Mouse (Mus musculus) adrenal gland, postnatal 36 days (tissue): ENCODE results near the gene Cryzl1. TPM values are rescaled to one million over a fixed set of nuclear protein-coding genes. Genes with fewer than 3 reads are reported as not detected.

Source experiments
- DNase-seq, 2 experiments: peaks; one replicate each; pipeline ENCODE4 v3.0.0; 2021; ENCODE audit warnings: mixed read lengths in 1 of 2
- long read RNA-seq, 2 experiments: library from polyadenylated mRNA; stranded (forward); transcript quantifications; one replicate each; pipeline ENCODE4 v2.0.0; 2021; ENCODE audit warnings: borderline sequencing depth in 2 of 2
- total RNA-seq, 2 experiments: library from RNA; stranded (reverse); gene quantifications; 2 replicates each; pipeline ENCODE4 v1.2.3; 2021

The Cryzl1 gene
- 10 to 100 TPM; 47.5 to 57.9 TPM for total RNA-seq
- long read RNA-seq, experiment 1, transcript Cryzl1-202 (10 exons, 1,154 nt), result minor isoform, 5 of 108 reads
- long read RNA-seq, experiment 1, transcript Cryzl1-201 (13 exons, 1,965 nt), result major isoform, 70 of 108 reads
- long read RNA-seq, experiment 1, partial matches to known transcripts, result 17 of 108 reads
- long read RNA-seq, experiment 1, other reads (novel, unspliced or antisense), result 16 of 108 reads
- long read RNA-seq, experiment 2, transcript Cryzl1-201 (13 exons, 1,965 nt), result major isoform, 14 of 26 reads
- long read RNA-seq, experiment 2, partial matches to known transcripts, result 8 of 26 reads
- long read RNA-seq, experiment 2, other reads (novel, unspliced or antisense), result 3 of 26 reads

DNA sequence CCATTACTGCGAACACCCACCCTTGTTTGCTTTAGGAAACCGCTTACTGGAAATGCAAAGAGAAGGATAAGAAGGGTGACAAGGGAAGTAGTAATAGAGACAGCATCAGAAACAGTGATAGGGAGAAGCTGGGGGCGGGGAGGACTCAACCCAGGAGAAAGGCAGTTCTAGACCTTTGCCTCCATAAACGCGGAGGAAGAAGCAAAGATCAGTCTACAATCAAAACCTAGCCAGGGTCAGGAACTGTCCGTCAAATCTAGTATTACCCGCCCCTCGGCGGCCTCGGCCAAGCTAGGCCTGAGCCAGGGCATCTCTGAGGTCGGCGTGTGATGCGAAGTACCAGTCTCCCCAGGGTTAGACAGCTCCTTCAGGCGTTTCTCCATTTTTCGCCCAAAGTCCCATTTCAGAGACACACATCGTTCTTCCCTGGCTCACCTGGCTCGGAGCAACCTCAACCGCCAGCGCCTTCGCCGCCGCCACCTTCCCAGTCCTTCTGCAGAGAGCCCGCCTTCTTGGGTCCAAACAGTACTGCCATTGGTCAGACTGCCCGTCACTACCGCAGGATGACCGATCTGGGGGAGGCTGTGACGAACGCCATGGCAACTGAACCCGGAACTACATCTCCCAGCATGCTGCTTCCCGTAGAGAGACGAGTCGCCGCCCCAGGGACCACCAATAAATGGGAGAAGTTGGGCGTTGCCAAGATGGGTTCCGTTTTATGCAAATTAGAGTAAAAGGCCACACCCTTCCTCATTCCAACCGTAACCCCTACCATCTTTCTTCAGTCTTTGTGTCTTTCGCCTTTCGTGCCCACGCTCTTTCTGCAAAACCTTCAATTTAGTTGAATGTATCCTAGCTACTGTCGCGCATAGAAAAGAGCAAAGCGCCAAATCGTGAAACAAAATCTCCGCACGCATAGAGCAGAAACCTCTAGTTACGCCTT lies at the start of gene Cryzl1:
Gene Cryzl1, minus strand, starts transcription at position 853 of the 943 bp plus-strand sequence.
- peak; percentile 97 to 98 for DNase-seq

DNA sequence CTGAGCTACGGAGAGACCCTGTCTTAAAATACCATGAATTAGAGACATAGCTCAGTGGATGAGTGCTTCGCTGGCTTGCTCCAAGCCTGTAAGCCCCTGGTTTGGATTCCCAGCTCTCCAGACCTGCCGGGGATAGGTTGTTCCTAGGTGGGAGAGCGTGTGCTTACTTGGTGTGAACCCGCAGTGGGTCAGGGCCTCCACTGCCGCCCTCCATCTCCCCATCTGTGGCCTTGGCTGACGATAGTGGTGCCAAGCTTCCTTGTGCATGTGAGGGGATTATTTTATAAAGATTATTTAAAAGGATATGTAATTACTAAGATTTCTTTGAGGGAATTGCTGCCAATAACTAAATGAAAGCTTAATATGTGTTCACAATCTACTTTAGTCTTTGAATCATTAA lies 43.8 kb upstream of the Cryzl1 start:
- DNase-seq, result no peak

DNA sequence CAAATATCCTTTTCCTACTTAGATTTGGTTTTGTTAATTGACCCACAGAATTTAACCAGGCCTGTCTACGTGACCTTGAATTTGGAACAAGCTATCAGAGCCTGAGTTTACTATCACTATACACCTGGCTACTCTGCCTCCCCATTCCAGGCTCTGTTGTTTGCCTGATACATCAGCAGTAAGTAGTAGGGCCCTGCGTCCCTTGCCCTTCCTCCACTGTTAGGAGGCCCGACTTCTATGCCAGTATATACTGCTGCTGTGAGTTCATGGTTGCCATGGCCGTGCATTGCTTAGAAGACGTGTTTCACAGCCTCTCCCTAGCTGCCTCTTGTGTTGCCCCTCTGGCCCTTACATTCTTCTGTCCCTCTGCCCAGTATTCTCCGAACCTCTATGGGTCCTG lies 42.6 kb upstream of the Cryzl1 start:
- no peak for DNase-seq

DNA sequence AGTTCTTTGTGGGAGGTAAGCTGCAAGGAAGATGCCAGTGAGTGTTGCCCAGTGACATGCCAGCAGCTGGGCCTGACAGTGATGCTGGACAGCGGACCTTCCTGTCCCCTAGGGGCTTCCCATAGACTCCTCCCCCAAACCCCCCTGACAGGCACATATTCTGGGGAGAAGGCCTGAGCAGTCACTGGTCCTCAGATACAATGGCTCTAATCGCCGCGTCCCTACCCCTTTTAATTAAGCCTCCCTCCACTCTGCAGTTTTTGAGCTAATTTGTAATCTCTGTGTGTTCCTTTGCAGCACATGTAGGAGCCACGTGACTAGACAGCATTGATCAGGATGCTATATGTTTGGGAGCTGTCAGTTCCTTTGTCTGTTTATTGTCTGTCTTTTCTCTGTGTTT lies 41.9 kb upstream of the Cryzl1 start:
- no peak for DNase-seq

DNA sequence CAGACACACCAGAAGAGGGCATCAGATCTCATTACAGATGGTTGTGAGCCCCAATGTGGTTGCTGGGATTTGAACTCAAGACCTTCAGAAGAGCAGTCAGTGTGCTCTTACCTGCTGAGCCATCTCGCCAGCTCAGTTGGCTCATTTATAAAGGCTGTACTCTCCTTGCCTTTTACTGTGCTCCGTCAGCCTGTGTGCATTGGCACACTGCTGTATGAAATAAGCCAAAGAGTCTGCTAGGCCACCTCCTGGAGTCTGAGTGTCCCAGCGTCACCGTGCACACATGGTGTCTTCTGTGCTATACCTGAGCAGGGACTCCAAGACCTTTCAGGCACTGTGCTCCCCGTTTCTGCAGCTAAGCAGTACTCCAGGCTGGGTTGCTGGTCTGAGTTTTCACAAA lies 41.1 kb upstream of the Cryzl1 start:
- no peak for DNase-seq

DNA sequence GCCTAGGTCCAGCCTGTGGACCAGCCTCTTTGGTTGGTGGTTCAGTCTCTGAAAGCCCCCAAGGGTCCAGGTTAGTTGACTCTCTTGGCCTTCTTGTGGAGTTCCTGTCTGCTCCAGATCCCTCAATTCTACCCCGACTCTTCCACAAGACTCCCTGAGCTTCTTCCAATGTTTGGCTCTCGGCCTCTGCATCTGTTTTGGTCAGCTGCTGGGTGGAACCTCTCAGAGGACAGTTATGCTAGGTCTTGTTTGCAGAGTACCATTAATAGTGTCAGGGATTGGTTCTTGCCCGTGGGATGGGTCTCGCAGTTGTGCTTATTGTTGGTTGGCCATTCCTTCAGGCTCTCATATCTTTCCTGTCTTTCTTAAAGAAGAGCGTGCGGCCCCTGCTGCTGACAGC lies 39.8 kb upstream of the Cryzl1 start:
- no peak for DNase-seq

DNA sequence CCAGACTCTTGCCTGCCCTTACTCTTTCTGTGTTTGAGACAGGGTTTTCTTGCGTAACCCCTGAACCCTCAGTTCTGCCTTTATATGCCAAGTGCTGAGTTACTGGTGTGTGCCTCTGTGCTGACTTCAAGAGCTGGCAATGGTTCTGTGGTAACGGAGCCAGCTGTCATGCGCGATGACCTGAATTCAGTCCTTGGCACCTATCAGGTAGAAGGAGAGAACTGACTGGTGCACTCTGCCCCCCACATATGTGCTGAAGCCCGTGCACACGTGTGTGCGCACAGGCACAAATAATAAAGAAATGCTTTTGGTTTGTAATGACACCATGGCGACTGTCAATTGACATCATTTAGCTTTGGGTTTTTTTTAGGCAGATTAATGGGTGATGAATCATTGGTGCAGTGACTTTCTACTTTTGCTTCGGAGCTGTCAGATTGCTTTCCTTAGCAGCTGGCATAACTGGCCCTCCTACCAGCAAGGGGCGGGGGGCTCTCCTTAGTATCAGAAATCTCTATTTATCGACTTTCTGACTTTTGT lies 38.5 kb upstream of the Cryzl1 start:
- DNase-seq, result peak; percentile 76 to 77

DNA sequence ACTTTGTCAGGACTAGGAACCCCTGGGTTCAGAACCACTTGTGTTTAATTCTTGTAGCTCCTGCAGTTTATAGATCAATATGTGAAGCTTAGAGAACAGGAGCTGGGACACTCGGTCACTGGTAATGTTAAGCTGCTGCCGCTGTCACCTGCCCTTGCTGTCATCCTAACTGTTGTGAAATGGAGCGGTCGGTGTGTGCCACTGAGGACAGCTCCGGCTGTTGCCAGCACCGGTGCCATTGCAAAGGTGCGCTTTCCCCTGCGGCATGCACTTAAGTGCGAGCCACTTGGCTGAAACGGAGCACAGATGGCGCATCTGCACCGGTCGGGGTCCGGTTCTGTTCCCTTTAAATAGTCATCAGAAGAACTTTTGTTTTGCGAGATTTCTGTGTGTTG lies 37.0 kb upstream of the Cryzl1 start:
- DNase-seq, result no peak

DNA sequence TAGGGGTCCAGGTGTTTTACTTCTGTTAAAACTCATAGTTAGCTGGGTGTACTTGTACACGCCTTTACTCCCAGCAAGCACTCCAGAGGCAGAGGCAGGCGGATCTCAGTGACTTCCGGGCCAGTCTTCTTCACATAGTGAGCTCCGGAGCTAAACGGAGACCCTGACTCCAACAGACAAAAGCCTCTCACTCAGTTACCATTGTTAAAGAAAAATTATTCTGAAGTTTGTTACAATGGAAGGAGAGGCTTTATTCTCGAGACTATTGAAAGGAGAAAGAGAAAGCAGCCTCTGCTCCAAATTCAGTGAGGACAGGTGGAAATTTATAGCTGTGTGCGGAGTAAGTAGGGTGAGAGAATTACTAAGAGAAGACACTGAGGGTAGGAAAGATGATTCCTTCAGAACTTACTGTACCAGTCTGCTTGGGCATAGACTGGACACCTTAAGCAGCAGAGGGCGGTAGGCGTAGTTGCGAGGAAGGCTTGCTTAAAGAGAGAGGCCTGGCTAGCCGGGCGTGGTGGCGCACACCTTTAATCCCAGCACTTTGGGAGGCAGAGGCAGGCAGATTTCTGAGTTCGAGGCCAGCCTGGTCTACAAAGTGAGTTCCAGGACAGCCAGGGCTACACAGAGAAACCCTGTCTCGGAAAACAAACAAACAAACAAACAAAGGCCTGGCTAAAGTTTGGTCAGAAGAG lies 36.5 kb upstream of the Cryzl1 start:
- no peak for DNase-seq

DNA sequence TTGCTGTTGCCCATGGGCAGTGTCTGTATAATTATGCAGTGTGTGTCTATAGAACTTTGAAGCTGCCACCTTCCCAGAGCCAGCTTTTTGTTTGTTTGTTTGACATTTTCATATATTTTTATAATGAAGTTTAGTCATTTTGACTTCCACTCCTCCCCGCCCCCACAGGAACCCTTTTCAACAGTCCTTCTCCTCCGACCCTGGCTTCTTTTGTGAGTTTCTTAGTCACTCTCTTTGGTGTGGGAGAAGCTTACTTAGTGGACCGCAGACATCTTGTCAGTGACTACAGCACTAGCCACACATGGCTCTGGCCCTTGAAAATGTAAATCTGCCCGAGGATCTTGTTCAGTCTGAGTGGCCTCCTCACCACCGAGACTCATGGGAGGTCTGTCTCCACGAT lies 35.6 kb upstream of the Cryzl1 start:
- DNase-seq, result peak; percentile 35 to 48

DNA sequence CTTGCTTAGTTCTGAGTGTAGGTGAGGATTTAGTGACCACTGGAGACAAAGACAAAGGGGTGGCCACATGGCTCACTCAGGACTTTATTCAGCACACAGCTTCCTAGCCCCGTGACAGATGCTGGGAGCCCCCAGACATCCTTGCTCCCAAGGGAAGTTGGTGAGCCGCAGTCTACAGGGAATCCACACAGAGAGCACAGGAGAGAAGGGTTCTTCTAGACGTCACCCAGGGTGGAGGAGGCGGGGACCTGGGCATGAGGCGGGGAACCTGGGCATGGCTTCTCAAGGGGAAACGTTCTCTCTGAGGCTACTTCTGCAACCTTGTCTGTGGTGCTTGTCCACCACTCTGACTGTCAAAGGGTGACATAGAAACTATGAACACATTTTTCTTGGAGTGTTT lies 35.2 kb upstream of the Cryzl1 start:
- peak in 1 of 2 experiments; percentile 29 for DNase-seq

DNA sequence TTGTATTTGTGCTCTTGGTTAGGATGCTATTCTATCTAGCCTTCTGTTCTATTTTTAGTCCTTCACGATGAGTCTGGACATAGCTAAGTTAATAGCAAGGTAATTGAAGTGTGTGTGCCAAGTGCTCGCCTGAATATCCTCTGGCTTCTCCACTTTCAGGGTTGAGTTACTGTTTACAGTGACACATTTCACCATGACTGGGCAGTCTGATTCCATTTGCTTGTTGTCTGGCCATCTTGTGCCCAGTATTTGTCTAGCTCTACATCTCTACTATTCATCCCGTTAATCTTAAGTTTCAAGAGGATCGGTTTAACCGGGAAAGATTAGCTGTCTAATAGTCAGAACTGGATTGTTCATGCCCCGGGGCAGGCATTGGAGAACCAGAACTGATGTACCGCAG lies 33.7 kb upstream of the Cryzl1 start:
- no peak for DNase-seq

DNA sequence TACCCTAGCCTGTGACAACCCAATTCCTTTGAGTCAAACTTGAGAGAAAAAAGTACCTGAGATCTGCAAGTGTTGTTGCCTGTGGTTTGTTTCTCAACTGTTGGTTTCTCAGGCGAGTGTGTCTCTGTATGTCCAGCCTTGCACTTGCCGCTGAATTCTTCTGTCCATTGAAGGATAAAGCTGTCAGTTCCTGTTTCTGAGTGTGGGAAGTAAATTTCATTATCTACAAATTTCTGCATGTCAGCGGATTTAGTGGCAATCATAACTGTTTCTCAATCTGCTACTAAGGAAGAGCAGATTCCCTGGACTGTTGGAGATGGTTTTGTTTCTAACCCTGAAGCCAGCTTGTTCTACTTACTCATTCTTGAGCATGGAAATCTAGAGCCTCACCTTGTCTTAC lies 33.0 kb upstream of the Cryzl1 start:
- no peak for DNase-seq

DNA sequence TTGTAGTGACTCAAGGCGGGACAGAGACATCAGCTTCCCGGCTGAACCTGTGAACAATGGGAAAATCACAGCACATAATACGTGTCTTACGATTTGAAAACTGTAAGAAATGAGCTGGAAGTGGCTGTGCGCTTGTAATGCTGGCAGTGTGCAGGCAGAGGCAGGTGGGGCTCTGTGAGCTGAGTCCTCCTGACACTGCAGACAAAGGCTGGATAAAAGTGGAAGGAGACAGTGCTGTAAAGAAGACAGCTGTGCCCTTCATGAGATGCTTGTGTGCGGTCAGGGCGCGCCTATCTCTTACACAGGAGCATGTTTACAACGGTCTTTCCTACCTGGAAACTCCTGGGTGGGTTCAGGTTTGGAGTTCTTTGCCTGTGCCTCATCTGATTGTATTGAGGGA lies 32.4 kb upstream of the Cryzl1 start:
- no peak for DNase-seq

DNA sequence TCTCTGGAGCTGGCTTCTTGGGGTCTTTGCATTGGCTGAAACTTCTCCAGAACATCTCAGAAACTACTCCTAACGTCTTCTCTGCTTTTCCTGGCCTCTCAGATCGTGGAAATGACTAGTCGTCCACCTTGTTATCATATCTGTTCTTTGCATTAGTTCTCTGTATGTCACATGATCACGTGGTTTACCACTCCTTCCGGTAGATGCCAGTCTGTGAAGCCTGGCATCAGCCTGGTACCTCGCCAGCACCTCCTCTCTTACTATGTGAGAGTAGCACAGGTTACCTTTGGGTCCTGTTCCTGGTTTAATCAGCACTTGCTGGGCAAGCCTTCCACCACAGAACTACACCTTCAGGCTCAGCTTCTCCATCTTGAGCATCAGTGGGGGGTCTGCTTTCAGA lies 26.2 kb upstream of the Cryzl1 start:
- no peak for DNase-seq

DNA sequence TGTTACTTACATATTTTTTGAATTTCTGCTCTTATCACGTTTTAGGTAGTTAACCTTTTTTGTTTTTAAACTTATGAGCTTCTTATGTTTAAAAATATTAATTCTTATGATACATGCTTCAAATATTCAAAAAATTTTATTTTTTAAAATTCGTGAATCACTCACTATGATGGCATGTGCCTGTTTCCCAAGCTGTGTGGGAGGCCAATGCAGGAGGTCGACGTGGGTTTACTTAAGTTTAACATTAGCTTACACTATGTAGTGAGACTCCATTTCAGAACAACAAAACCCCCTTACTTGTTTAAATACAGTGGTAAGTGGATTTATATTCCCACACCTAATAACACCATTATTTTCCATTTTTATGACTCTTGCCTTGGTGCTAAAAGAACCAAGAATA lies 24.8 kb upstream of the Cryzl1 start:
- no peak for DNase-seq

DNA sequence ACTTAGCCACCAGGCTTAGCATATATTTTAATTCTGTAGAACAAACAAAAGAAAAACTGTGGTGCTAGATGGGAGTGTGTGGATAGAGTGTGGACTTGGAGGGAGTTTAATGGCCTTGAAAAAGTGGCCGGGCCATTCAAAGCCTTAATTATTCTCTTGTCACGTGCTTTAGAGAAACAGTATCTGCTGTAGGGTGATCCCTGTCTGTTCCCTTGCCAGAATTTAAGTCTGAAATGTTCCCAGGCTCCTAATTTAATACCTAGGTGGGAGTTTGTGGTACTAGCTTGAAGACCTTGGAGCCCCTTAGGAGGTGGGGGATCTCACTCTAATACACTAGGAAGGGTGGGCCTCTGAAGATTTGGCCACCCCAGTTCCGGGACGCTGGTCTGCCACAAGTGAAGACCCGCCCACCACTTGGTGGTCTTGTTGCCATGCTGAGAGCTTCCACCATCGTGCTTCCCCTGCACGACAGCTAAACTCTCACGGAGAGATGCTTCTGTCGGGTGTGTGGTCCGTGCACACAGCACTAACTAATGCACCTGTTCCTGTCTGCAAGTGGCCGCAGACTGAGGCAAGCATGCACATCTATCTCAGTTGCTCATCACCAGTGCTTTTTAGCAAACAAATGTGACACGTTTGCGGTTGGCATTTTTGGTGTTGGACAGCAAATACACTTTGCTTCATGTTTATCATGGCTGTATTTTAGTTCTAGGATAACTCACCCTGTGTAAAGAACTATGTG lies 23.0 kb upstream of the Cryzl1 start:
- DNase-seq, result no peak

DNA sequence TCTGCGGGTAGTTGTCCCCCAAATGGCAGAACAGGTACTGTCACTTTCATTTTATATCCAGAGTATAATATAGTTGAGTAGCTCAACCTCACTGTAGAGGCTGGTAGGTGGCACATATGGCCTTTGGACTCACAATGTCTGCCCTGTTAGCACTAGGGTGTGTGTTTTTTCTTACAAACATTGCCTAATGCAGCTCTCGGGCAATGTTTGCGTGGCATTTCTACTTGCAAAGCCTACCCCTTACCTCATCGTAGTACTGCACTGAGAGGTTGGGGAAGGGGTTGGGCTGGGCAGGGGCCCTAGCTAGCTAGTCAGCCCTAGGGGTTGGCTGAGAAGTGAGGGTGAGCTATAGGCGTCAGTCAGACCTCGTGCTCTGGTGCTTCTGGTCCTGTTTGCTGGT lies 18.8 kb upstream of the Cryzl1 start:
- DNase-seq, result no peak

DNA sequence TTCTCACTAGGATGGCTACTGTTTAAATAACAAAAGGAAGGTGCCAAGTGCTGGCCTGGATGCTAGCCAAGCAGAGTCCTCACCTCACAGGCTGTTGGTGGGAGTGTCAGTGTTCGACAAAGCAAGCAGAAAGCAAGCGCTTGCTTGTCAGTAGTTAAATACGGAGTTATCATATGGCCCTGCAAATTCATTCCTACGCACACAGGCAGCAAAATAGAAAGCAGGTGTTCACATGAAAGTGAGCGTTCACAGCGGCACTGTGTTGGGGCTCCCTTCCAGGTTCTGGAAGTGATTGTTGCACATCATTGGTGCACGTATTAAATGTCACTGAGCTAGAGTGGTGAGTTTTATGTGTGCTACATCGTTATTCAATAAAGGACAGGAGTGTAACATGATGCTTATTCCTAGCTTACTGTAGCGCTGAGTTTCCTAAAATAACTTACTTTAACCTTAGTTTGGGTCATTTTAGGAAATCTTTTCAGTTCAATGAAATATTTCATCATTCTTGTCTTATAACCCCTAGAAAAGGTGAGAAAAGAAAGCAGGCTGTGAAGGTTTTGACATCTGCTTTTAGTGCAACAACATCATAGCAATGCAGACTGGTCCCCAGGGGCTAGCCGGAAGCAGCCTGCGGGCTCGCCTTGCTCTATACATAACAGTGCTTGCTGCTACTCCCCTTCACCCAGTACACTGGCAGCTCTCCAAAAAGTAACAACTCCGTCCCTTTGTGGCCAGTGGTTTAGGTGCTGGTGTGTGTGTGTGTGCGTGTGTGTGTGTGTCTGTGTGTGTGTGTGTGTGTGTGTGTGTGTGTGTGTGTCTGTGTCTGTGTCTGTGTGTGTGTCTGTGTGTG lies 17.6 kb upstream of the Cryzl1 start:
- peak in 1 of 2 experiments; percentile 20 for DNase-seq

DNA sequence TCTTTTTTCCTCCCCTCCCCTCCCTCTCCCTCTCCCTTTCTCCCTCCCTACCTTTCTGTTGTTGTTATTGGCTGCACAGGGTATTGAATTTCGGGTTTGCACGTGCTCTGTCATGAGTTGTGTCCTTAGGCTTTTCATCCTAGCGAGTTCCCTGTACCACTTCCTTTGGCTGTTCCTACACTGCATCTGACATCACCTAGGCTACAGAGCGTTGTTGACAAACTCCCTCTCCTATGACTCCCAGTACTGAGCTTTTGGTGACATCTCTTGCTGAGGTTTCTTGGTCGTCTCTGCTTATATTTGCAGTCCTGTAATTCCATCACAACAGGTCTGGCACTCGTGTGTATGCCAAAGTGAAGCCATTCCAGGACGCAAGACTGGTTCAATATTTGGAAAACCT lies 14.3 kb upstream of the Cryzl1 start:
- DNase-seq, result no peak

DNA sequence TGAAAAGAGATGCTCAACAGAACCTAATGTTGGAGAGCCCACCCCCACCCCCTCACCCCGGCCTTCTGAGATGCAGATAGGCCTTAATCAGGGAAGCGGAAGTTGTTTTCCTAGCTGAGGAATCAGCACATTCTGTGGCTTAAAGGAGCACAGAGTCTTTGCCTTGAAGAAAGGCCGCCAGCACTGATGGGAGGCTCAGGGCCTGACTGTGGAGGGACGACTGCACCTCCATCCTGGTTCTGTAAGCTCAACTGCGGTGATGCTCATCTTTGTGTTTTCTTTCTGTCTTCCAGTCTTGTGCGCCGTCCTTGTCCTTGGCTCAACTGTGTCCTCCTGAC lies 12.1 kb upstream of the Cryzl1 start:
- no peak for DNase-seq
